Mouse (Mus musculus) urinary bladder, postnatal 10 days (tissue): ENCODE data around the gene Diexf.

Experiments
- DNase-seq: peaks from one replicate; pipeline ENCODE4 v3.0.0; 2022; ENCODE audit warnings: low spot score

Gene Diexf

GRCm38 (mm10) chr1:193138669-193139068, 8.6 kb upstream of the Diexf start:
- no peak for DNase-seq

GRCm38 (mm10) chr1:193138087-193138486, 8.0 kb upstream of the Diexf start:
- no peak for DNase-seq

- no peak for DNase-seq
These were observed 3.7 kb upstream of the Diexf start for GRCm38 (mm10) chr1:193133726-193134125.

GRCm38 (mm10) chr1:193132385-193132784, 2.3 kb upstream of the Diexf start:
- DNase-seq, result no peak

- DNase-seq, result no peak
These were observed 1.4 kb upstream of the Diexf start for GRCm38 (mm10) chr1:193131311-193131948.

- no peak for DNase-seq
These were observed 767 bp upstream of the Diexf start for GRCm38 (mm10) chr1:193130839-193131238.

- no peak for DNase-seq
These were observed 369 bp upstream of the Diexf start for GRCm38 (mm10) chr1:193130456-193130825.

- no peak for DNase-seq
These were observed 751 bp downstream of the Diexf start for GRCm38 (mm10) chr1:193129321-193129720.

GRCm38 (mm10) chr1:193128055-193128454, 2.0 kb downstream of the Diexf start:
- DNase-seq, result no peak

GRCm38 (mm10) chr1:193125835-193126234, 4.2 kb downstream of the Diexf start:
- DNase-seq, result no peak

- no peak for DNase-seq
These were observed 6.8 kb downstream of the Diexf start for GRCm38 (mm10) chr1:193123290-193123689.

GRCm38 (mm10) chr1:193122793-193123192, 7.3 kb downstream of the Diexf start:
- DNase-seq, result no peak

- DNase-seq, result no peak
These were observed 18.0 kb downstream of the Diexf start for GRCm38 (mm10) chr1:193112093-193112492.

- no peak for DNase-seq
These were observed 27.1 kb downstream of the Diexf start for GRCm38 (mm10) chr1:193102996-193103395.

- no peak for DNase-seq
These were observed 27.5 kb downstream of the Diexf start for GRCm38 (mm10) chr1:193102556-193102955.

- no peak for DNase-seq
These were observed 28.0 kb downstream of the Diexf start for GRCm38 (mm10) chr1:193102029-193102428.

- DNase-seq, result no peak
These were observed 31.1 kb downstream of the Diexf start for GRCm38 (mm10) chr1:193098946-193099345.

GRCm38 (mm10) chr1:193093596-193093995, 36.5 kb downstream of the Diexf start:
- no peak for DNase-seq

GRCm38 (mm10) chr1:193092771-193093170, 37.3 kb downstream of the Diexf start:
- no peak for DNase-seq

GRCm38 (mm10) chr1:193090894-193091293, 39.2 kb downstream of the Diexf start:
- no peak for DNase-seq

- DNase-seq, result no peak
These were observed 39.7 kb downstream of the Diexf start for GRCm38 (mm10) chr1:193090211-193090871.

- no peak for DNase-seq
These were observed 40.4 kb downstream of the Diexf start for GRCm38 (mm10) chr1:193089683-193090082.

GRCm38 (mm10) chr1:193089211-193089610, 40.9 kb downstream of the Diexf start:
- DNase-seq, result no peak
